Mouse (Mus musculus): Measurements from ENCODE around the gene Loxl1.
"Not testable (repeated sequence)": the region's sequence is repeated elsewhere in the genome, so short reads cannot be mapped to it uniquely, and the experiment has no call there.

Gene Loxl1

GRCm38 (mm10) chr9:58275797-58276196 lies 37.2 kb downstream of the Loxl1 start:
- 0 out of 2 replicates have a peak, but pooled peaks have one; percentile 3 for ATAC-seq (ENCODE audit: low TSS enrichment)

- peak; percentile 71 for ATAC-seq (ENCODE audit: low TSS enrichment)
Measured at GRCm38 (mm10) chr9:58275115-58275774, 37.7 kb downstream of the Loxl1 start.

- peak; percentile 23; the same call in 1 of the 2 replicates for ATAC-seq (ENCODE audit: low TSS enrichment)
Measured at GRCm38 (mm10) chr9:58274626-58275025, 38.4 kb downstream of the Loxl1 start.

- no peak for ATAC-seq (ENCODE audit: low TSS enrichment)
Measured at GRCm38 (mm10) chr9:58274101-58274604, 38.8 kb downstream of the Loxl1 start.

- ATAC-seq (ENCODE audit: low TSS enrichment) = no peak
Measured at GRCm38 (mm10) chr9:58272855-58273254, 40.1 kb downstream of the Loxl1 start.

GRCm38 (mm10) chr9:58272068-58272541 lies 40.9 kb downstream of the Loxl1 start:
- ATAC-seq (ENCODE audit: low TSS enrichment) = no peak

GRCm38 (mm10) chr9:58271551-58271950 lies 41.4 kb downstream of the Loxl1 start:
- not testable (repeated sequence) for ATAC-seq (ENCODE audit: low TSS enrichment)

GRCm38 (mm10) chr9:58271109-58271508 lies 41.9 kb downstream of the Loxl1 start:
- ATAC-seq (ENCODE audit: low TSS enrichment) = no peak

- no peak for ATAC-seq (ENCODE audit: low TSS enrichment)
Measured at GRCm38 (mm10) chr9:58270081-58270480, 42.9 kb downstream of the Loxl1 start.

- no peak for ATAC-seq (ENCODE audit: low TSS enrichment)
Measured at GRCm38 (mm10) chr9:58268384-58269313, 44.3 kb downstream of the Loxl1 start.

GRCm38 (mm10) chr9:58267046-58267445 lies 45.9 kb downstream of the Loxl1 start:
- ATAC-seq (ENCODE audit: low TSS enrichment) = no peak

GRCm38 (mm10) chr9:58266571-58267011 lies 46.4 kb downstream of the Loxl1 start:
- no peak for ATAC-seq (ENCODE audit: low TSS enrichment)

GRCm38 (mm10) chr9:58265368-58265767 lies 47.6 kb downstream of the Loxl1 start:
- ATAC-seq (ENCODE audit: low TSS enrichment) = no peak

- ATAC-seq (ENCODE audit: low TSS enrichment) = peak; percentile 69
Measured at GRCm38 (mm10) chr9:58262507-58262906, 50.5 kb downstream of the Loxl1 start.

- ATAC-seq (ENCODE audit: low TSS enrichment) = no peak
Measured at GRCm38 (mm10) chr9:58255704-58256685, 57.0 kb downstream of the Loxl1 start.

- ATAC-seq (ENCODE audit: low TSS enrichment) = no peak
Measured at GRCm38 (mm10) chr9:58255105-58255504, 57.9 kb downstream of the Loxl1 start.

GRCm38 (mm10) chr9:58253805-58254122 lies 59.2 kb downstream of the Loxl1 start:
- not testable (repeated sequence) for ATAC-seq (ENCODE audit: low TSS enrichment)

GRCm38 (mm10) chr9:58253033-58253804 lies 59.8 kb downstream of the Loxl1 start, which contains the start of gene Stoml1:
TSS of gene Stoml1 (plus strand) at chr9:58253164.
- peak; percentile 96 for ATAC-seq (ENCODE audit: low TSS enrichment)

- ATAC-seq (ENCODE audit: low TSS enrichment) = not testable (repeated sequence)
Measured at GRCm38 (mm10) chr9:58250730-58251129, 62.3 kb downstream of the Loxl1 start.

- ATAC-seq (ENCODE audit: low TSS enrichment) = no peak
Measured at GRCm38 (mm10) chr9:58250322-58250721, 62.7 kb downstream of the Loxl1 start.

Data from frontal cortex, adult (tissue).